Mouse (Mus musculus) E14TG2a.4 (cell line): Measurements from ENCODE around the gene Fermt3.

Source experiments
- CTCF ChIP-seq: conservative IDR thresholded peaks from 2 replicates; pipeline ENCODE4 v1.5.1; 2014; ENCODE audit warnings: low read length
- NANOG ChIP-seq: IDR thresholded peaks from 2 replicates; pipeline ENCODE4 v1.6.1; 2014; ENCODE audit warnings: borderline replicate concordance, low read length, mixed read lengths
- POU5F1 ChIP-seq: IDR thresholded peaks from 2 replicates; pipeline ENCODE4 v1.6.1; 2014; ENCODE audit warnings: low read length, borderline replicate concordance

- TF ChIP-seq CTCF (no peak), NANOG (no peak), POU5F1 (no peak)
These were observed 37.2 kb upstream of the Fermt3 start, which contains the start of gene Macrod1 for GRCm38 (mm10) chr19:7056248-7057087.
